Mouse (Mus musculus): ENCODE measurements around the gene Mgea5. TPM values are rescaled to one million over a fixed set of nuclear protein-coding genes. Genes with fewer than 3 reads are reported as not detected.
A peak's percentile ranks its signal among the peaks of the same experiment; 100 is the strongest.

The Mgea5 gene
- polyA plus RNA-seq, 1 experiment from 2014 or later, result 47.0 TPM

- Histone ChIP-seq H3K27ac (ENCODE audit: low read length) (no peak overlapping the region), H3K36me3 (ENCODE audit: control insufficient read depth, insufficient read depth, low read length) (peaks cover 64% of the 10 kb centered on the region), H3K4me1 (replicated peaks; ENCODE audit: control insufficient read depth, insufficient read depth, low read length) (0 out of 2 replicates have a peak, but pooled peaks cover 3% of the 10 kb centered on the region), H3K4me3 (ENCODE audit: low read length) (no peak overlapping the region), H3K4me2 (ENCODE audit: low read depth, low read length) (no peak overlapping the region), H3K9ac (ENCODE audit: low read length) (no peak overlapping the region), H3K27me3 (ENCODE audit: control insufficient read depth, insufficient read depth, low read depth, low read length) (no peaks in the 10 kb centered on the region), H3K9me3 (ENCODE audit: control insufficient read depth, low read length) (no peaks in the 10 kb centered on the region)
- 58% methylated on average over 3 of the region's 3 CpGs for WGBS
- no peak for ATAC-seq (ENCODE audit: low read depth)
Observed at GRCm38 (mm10) chr19:45760810-45761209, 22.8 kb downstream of the Mgea5 start.

DNA sequence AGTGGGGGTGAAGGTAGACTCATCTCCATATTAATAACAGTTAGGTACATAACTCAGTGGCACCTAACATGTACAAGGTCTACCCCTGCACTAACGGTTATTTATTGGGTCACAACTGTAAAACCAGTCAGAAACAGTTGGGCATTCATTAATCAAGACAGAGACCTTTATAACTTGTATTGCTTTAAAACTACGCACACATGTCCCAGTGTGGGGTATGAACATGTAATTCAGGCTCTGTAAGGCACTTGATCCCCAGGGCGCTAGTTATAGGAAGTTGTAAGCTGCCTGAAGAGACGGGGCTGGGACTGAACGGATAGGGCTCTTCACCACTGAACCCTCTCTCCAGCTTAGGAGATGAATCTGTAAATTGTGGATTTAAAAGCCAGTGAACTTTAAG, 25.0 kb downstream of the Mgea5 start:
- Histone ChIP-seq H3K9ac (ENCODE audit: low read length) (no peak overlapping the region), H3K4me1 (replicated peaks; ENCODE audit: control insufficient read depth, insufficient read depth, low read length) (0 out of 2 replicates have a peak, but pooled peaks cover 3% of the 10 kb centered on the region), H3K27ac (ENCODE audit: low read length) (no peak overlapping the region), H3K9me3 (ENCODE audit: control insufficient read depth, low read length) (no peaks in the 10 kb centered on the region), H3K36me3 (ENCODE audit: control insufficient read depth, insufficient read depth, low read length) (peaks cover 73% of the 10 kb centered on the region), H3K27me3 (ENCODE audit: control insufficient read depth, insufficient read depth, low read depth, low read length) (no peaks in the 10 kb centered on the region), H3K4me2 (ENCODE audit: low read depth, low read length) (no peak overlapping the region), H3K4me3 (ENCODE audit: low read length) (no peak overlapping the region)
- 92% methylated on average over 5 of the region's 5 CpGs for WGBS
- no peak for ATAC-seq (ENCODE audit: low read depth)

DNA sequence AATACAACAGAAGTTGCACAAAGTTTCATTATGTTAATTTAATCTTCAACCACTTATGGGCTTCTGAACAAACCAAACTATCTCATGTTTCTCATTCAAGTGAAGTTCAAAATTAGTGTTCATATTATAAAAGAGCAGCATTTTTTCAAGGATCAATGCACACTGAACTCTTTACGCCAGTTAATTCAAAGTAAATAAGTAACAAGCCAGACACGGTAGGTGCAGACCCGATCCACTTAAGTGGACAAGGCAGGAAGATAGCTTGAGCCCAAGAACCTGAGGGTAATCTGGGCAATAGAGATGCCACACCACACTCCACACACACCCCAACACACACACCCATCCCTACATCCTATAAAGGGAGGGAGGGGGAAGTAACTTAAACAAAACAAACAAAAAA, 30.1 kb downstream of the Mgea5 start:
- 90% methylated on average over 3 of the region's 3 CpGs for WGBS

DNA sequence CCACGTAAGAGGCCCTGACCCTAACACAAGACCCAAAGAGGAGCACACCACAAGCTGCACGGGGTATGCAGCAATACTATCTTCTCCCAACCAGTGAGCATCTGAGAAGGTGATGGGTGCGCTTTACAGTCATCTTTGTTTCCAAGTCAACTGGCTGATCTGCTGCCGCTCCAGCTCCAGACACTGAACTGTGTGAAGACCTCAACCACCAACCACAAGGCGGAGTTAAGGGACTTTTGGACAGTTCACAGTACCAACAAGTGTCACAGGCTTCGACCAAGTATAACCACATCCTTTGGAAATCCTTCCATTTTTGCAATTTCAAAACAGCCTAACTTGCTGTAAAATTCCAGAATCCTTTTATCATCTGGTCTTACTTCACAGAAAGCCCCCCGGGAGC, 31.8 kb downstream of the Mgea5 start:
- Histone ChIP-seq H3K36me3 (ENCODE audit: control insufficient read depth, insufficient read depth, low read length) (peaks cover 40% of the 10 kb centered on the region), H3K4me3 (ENCODE audit: low read length) (no peak overlapping the region), H3K9me3 (ENCODE audit: control insufficient read depth, low read length) (no peaks in the 10 kb centered on the region), H3K4me1 (replicated peaks; ENCODE audit: control insufficient read depth, insufficient read depth, low read length) (peaks cover 11% of the 10 kb centered on the region), H3K27ac (ENCODE audit: low read length) (no peak overlapping the region), H3K9ac (ENCODE audit: low read length) (no peak overlapping the region), H3K4me2 (ENCODE audit: low read depth, low read length) (no peak overlapping the region), H3K27me3 (ENCODE audit: control insufficient read depth, insufficient read depth, low read depth, low read length) (no peaks in the 10 kb centered on the region)
- WGBS, result 89% methylated on average over 7 of the region's 7 CpGs
- no peak for ATAC-seq (ENCODE audit: low read depth)

More for the DNA sequence above, 30.1 kb downstream of the Mgea5 start:
- Histone ChIP-seq H3K27me3 (ENCODE audit: control insufficient read depth, insufficient read depth, low read depth, low read length) (no peaks in the 10 kb centered on the region), H3K4me2 (ENCODE audit: low read depth, low read length) (no peak overlapping the region), H3K4me1 (replicated peaks; ENCODE audit: control insufficient read depth, insufficient read depth, low read length) (peaks cover 7% of the 10 kb centered on the region), H3K4me3 (ENCODE audit: low read length) (no peak overlapping the region), H3K27ac (ENCODE audit: low read length) (no peak overlapping the region), H3K9me3 (ENCODE audit: control insufficient read depth, low read length) (no peaks in the 10 kb centered on the region), H3K9ac (ENCODE audit: low read length) (no peak overlapping the region), H3K36me3 (ENCODE audit: control insufficient read depth, insufficient read depth, low read length) (peaks cover 54% of the 10 kb centered on the region)
- ATAC-seq (ENCODE audit: low read depth), result no peak

DNA sequence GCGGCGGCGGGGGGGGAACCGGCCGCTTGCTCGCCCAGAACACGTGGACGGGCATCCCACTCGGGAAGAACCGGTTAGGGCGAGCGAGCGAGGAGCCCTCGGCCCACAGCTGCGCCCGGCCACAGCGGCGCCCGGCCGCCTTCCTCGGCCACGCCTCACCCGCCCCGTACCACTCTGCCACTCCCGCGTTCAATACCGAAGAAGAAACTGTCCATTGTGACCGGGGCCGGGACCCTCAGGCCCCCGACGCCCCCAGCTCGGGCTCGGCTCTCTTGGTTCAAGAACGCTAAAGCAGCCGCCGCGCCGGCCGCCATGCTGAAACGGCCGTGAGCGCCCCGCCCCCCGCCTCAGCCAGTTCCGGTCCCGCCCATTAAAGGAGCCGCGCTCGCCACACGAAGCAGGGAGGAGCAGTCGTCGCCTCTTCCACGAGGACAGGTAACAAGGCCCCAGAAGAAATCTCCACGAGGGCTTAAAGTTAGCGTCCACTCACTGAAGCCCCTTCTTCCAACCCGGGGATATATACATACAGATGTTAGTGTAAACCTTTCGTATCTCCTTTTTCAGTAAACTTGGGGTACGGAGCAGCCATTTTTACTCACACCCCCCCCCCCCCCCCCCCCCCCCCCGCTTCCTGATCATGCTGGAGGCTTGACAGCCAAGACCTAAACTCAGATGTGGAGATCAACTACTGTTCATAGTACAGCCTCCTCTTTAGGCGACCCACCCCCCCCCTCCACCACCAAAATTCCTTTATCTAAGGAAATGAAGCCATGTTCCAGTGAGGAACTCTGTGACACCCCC, 34.2 kb downstream of the Mgea5 start, which contains the start of gene Npm3:
TSS of gene Npm3 (minus strand) at position 349 of the 801 bp plus-strand sequence.
- Histone ChIP-seq H3K4me2 (ENCODE audit: low read depth, low read length) (peak within 1 kb of the TSS; percentile 91), H3K4me3 (ENCODE audit: low read length) (peak within 1 kb of the TSS; percentile 61), H3K9ac (ENCODE audit: low read length) (peak within 1 kb of the TSS; percentile 74), H3K36me3 (ENCODE audit: control insufficient read depth, insufficient read depth, low read length) (peaks cover 22% of the 10 kb centered on the region), H3K27me3 (ENCODE audit: control insufficient read depth, insufficient read depth, low read depth, low read length) (peaks cover 20% of the 10 kb centered on the region), H3K4me1 (replicated peaks; ENCODE audit: control insufficient read depth, insufficient read depth, low read length) (peaks cover 20% of the 10 kb centered on the region), H3K9me3 (ENCODE audit: control insufficient read depth, low read length) (no peaks in the 10 kb centered on the region), H3K27ac (ENCODE audit: low read length) (no peak within 1 kb of the TSS)
- WGBS, result under 1% methylated on average over 54 of the region's 60 CpGs
- ATAC-seq (ENCODE audit: low read depth), result peak; percentile 85

GRCm38 (mm10) chr19:45748691-45749242, 34.9 kb downstream of the Mgea5 start:
- WGBS, result under 1% methylated on average over 33 of the region's 33 CpGs
- H3K27me3 ChIP-seq (ENCODE audit: control insufficient read depth, insufficient read depth, low read depth, low read length), result peaks cover 27% of the 10 kb centered on the region
- peaks cover 16% of the 10 kb centered on the region for H3K36me3 ChIP-seq (ENCODE audit: control insufficient read depth, insufficient read depth, low read length)
- H3K9ac ChIP-seq (ENCODE audit: low read length), result peak overlapping the region; percentile 74
- no peaks in the 10 kb centered on the region for H3K9me3 ChIP-seq (ENCODE audit: control insufficient read depth, low read length)
- peaks cover 20% of the 10 kb centered on the region for H3K4me1 ChIP-seq (replicated peaks; ENCODE audit: control insufficient read depth, insufficient read depth, low read length)
- no peak overlapping the region for H3K27ac ChIP-seq (ENCODE audit: low read length)
- H3K4me3 ChIP-seq (ENCODE audit: low read length), result peak overlapping the region; percentile 61
- ATAC-seq (ENCODE audit: low read depth), result peak; percentile 2; the same call in 1 of the 2 replicates
- peak overlapping the region; percentile 91 for H3K4me2 ChIP-seq (ENCODE audit: low read depth, low read length)

GRCm38 (mm10) chr19:45748206-45748605, 35.4 kb downstream of the Mgea5 start:
- Histone ChIP-seq H3K27me3 (ENCODE audit: control insufficient read depth, insufficient read depth, low read depth, low read length) (peaks cover 32% of the 10 kb centered on the region), H3K27ac (ENCODE audit: low read length) (no peak overlapping the region), H3K9ac (ENCODE audit: low read length) (peak overlapping the region; percentile 74), H3K9me3 (ENCODE audit: control insufficient read depth, low read length) (no peaks in the 10 kb centered on the region), H3K4me1 (replicated peaks; ENCODE audit: control insufficient read depth, insufficient read depth, low read length) (peaks cover 20% of the 10 kb centered on the region), H3K4me2 (ENCODE audit: low read depth, low read length) (peak overlapping the region; percentile 91), H3K4me3 (ENCODE audit: low read length) (peak overlapping the region; percentile 61), H3K36me3 (ENCODE audit: control insufficient read depth, insufficient read depth, low read length) (peaks cover 13% of the 10 kb centered on the region)
- WGBS, result 33% methylated on average over 9 of the region's 9 CpGs
- no peak for ATAC-seq (ENCODE audit: low read depth)

- no peak overlapping the region for H3K27ac ChIP-seq (ENCODE audit: low read length)
- H3K9ac ChIP-seq (ENCODE audit: low read length), result peak overlapping the region; percentile 48
Observed at GRCm38 (mm10) chr19:45747028-45747867, 36.4 kb downstream of the Mgea5 start.

More at GRCm38 (mm10) chr19:45747028-45747867, 36.4 kb downstream of the Mgea5 start:
- H3K9me3 ChIP-seq (ENCODE audit: control insufficient read depth, low read length), result no peaks in the 10 kb centered on the region
- H3K36me3 ChIP-seq (ENCODE audit: control insufficient read depth, insufficient read depth, low read length), result peaks cover 5% of the 10 kb centered on the region
- WGBS, result 10% methylated on average over 11 of the region's 11 CpGs
- peak; percentile 30; the same call in 1 of the 2 replicates for ATAC-seq (ENCODE audit: low read depth)
- no peak overlapping the region for H3K4me2 ChIP-seq (ENCODE audit: low read depth, low read length)
- H3K4me3 ChIP-seq (ENCODE audit: low read length), result no peak overlapping the region
- peaks cover 42% of the 10 kb centered on the region for H3K27me3 ChIP-seq (ENCODE audit: control insufficient read depth, insufficient read depth, low read depth, low read length)
- H3K4me1 ChIP-seq (replicated peaks; ENCODE audit: control insufficient read depth, insufficient read depth, low read length), result peaks cover 27% of the 10 kb centered on the region
